Mouse (Mus musculus): ENCODE data around the gene Fntb.

DNA sequence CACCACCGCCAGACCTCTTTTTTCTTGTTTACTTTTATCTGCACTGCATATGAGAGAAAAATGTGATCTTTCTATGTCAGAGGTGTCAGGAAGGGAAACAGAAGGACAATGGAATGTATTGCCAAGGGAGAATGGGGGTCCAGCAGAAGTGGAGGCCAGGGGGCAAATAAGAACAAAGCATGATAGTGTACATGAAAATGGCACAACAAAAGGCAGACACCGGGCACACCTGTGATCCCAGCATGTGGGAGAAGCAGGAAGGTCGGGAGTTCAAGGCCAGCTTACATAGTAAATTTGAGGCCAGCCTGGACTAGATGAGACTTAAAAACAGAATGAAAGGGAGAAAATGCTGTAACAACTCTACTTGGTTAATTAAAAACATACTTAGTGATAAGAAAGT, 153.5 kb downstream of the Fntb start:
- no peak for TF ChIP-seq POLR2A (IDR thresholded peaks at IDR 0.05; ENCODE audit: low read depth, low read length)
- TF ChIP-seq CTCF (conservative IDR thresholded peaks at IDR 0.05; ENCODE audit: insufficient read depth, insufficient read length, low read depth, low read length): no peak
